Mouse (Mus musculus) stomach, postnatal 0 days (tissue): Measurements from ENCODE around the gene Gsg1l.

Experiments used
- CTCF ChIP-seq: IDR thresholded peaks from 2 replicates; pipeline ENCODE4 v1.5.1; 2016; ENCODE audit warnings: antibody characterized with exemption, low read depth, mild to moderate bottlenecking, moderate library complexity
- EP300 ChIP-seq: optimal IDR thresholded peaks from 2 replicates; pipeline ENCODE3; 2016; ENCODE audit warnings: antibody characterized with exemption

- TF ChIP-seq EP300 (no peak), CTCF (no peak)
Measured at GRCm38 (mm10) chr7:125846866-125847527, 235.2 kb downstream of the Gsg1l start.
